Mouse (Mus musculus): ENCODE results near the gene Epop. TPM values are rescaled to one million over a fixed set of nuclear protein-coding genes. Genes with fewer than 3 reads are reported as not detected.

The Epop gene
- polyA plus RNA-seq (2015; fragmentation: Nextera tagmentation; extraction: Ambion mirVana): 3.5 and 4.1 TPM in 2 replicates

DNA sequence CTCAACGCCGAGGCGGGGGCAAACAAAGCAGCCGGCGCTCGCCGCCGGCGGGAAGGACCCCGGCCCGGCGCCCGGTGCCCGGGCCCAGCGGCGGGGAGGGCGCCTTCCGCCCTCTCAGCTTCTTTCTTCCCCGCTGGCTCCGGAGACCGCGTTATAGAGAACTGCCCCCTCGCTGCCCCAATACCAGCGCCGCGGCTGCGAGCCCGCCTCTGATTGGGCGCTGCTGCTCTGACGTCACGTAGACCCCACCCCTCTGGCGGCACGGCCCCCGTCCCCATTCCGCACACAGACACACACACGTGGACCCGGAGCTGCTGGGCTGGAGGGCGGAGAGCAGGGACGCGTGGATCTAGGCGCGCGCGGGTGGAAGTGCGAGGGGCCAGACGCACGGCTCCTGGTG lies at the start of gene Epop:
Gene Epop (minus strand): TSS at position 127 of the 400 bp plus-strand sequence.
- WGBS: 0% methylated on average over 21 of the region's 47 CpGs
- ATAC-seq (peak; percentile 92), DNase-seq (ENCODE audit: low spot score) (peak; percentile 90)
- H3K36me3 ChIP-seq (ENCODE audit: insufficient read depth, low read length): no peaks in the 10 kb centered on the region
- peak within 1 kb of the TSS; percentile 92 for H3K4me2 ChIP-seq (replicated peaks; ENCODE audit: low read depth, low read length)
- TF ChIP-seq EP300 (IDR thresholded peaks at IDR 0.05) (no peak), CTCF (IDR thresholded peaks at IDR 0.05) (0 out of 2 replicates have a peak, but pooled peaks have one; percentile 5)
- no peak within 1 kb of the TSS for H3K27ac ChIP-seq (ENCODE audit: low read length)
- peak within 1 kb of the TSS; percentile 57 for H3K4me3 ChIP-seq (ENCODE audit: low read depth, low read length)
- peaks cover 7% of the 10 kb centered on the region for H3K4me1 ChIP-seq (ENCODE audit: insufficient read depth, low read depth, low read length)
- H3K9ac ChIP-seq (replicated peaks; ENCODE audit: low read depth): peak within 1 kb of the TSS; percentile 36; the same call in 1 of the 2 replicates
- no peaks in the 10 kb centered on the region for H3K9me3 ChIP-seq (ENCODE audit: low read length)
- peaks cover 55% of the 10 kb centered on the region; the same call in 1 of the 2 replicates for H3K27me3 ChIP-seq (replicated peaks; ENCODE audit: insufficient read depth, low read length)

DNA sequence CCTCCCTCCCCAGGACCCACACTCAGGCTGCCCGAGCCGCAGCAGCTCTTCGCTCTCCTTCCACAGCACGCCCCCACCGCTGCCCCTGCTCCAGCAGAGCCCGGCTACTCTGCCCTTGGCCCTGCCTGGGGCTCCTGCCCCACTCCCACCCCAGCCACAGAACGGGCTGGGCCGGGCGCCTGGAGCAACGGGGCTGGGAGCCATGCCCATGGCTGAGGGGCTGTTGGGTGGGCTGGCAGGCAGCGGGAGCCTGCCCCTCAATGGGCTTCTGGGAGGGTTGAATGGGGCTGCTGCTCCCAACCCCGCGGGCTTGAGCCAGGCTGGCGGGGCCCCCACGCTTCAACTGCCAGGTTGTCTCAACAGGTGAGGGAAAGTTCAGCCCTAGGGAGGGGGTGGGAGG lies 48.8 kb upstream of the Epop start:
- Histone ChIP-seq H3K4me2 (replicated peaks; ENCODE audit: low read depth, low read length) (no peak overlapping the region), H3K36me3 (ENCODE audit: insufficient read depth, low read length) (peaks cover 22% of the 10 kb centered on the region), H3K4me3 (ENCODE audit: low read depth, low read length) (no peak overlapping the region), H3K27me3 (replicated peaks; ENCODE audit: insufficient read depth, low read length) (no peaks in the 10 kb centered on the region), H3K4me1 (ENCODE audit: insufficient read depth, low read depth, low read length) (0 out of 2 replicates have a peak, but pooled peaks cover 11% of the 10 kb centered on the region), H3K27ac (ENCODE audit: low read length) (no peak overlapping the region), H3K9me3 (ENCODE audit: low read length) (no peaks in the 10 kb centered on the region), H3K9ac (replicated peaks; ENCODE audit: low read depth) (no peak overlapping the region)
- no peak for DNase-seq (ENCODE audit: low spot score)
- 76% methylated on average over 12 of the region's 15 CpGs for WGBS
- TF ChIP-seq CTCF (IDR thresholded peaks at IDR 0.05) (no peak), EP300 (IDR thresholded peaks at IDR 0.05) (no peak)
- no peak for ATAC-seq

DNA sequence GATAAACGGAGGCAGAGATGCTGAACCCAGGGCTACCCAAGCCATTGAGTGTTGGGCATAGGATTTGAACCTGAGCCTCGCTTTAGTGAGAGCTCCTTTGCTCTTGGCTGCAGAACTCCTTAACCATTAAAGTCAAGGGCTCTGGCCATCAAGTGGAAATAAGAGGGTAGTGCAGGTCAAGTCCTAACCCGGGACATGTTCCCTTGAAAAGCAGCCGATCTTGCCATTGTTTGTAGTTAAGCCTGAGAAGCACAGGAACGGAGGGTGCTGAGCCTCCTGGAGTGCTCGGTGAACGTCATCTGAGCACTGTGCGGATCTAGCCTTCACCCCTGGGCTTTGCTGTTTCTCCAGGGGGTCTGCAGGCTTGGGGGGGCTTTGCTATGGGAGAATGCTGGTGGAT lies 48.3 kb upstream of the Epop start:
- H3K4me3 ChIP-seq (ENCODE audit: low read depth, low read length): no peak overlapping the region
- H3K27ac ChIP-seq (ENCODE audit: low read length): no peak overlapping the region
- H3K27me3 ChIP-seq (replicated peaks; ENCODE audit: insufficient read depth, low read length): no peaks in the 10 kb centered on the region
- 0 out of 2 replicates have a peak, but pooled peaks cover 11% of the 10 kb centered on the region for H3K4me1 ChIP-seq (ENCODE audit: insufficient read depth, low read depth, low read length)
- WGBS: 56% methylated on average over 8 of the region's 8 CpGs
- H3K9me3 ChIP-seq (ENCODE audit: low read length): no peaks in the 10 kb centered on the region
- DNase-seq (ENCODE audit: low spot score) (peak; percentile 72), ATAC-seq (peak; percentile 17)
- no peak overlapping the region for H3K9ac ChIP-seq (replicated peaks; ENCODE audit: low read depth)
- TF ChIP-seq CTCF (IDR thresholded peaks at IDR 0.05): peak; percentile 50
- no peak for TF ChIP-seq EP300 (IDR thresholded peaks at IDR 0.05)
- no peak overlapping the region for H3K4me2 ChIP-seq (replicated peaks; ENCODE audit: low read depth, low read length)
- H3K36me3 ChIP-seq (ENCODE audit: insufficient read depth, low read length): peaks cover 22% of the 10 kb centered on the region

- Histone ChIP-seq H3K4me3 (ENCODE audit: low read depth, low read length) (no peak overlapping the region), H3K9ac (replicated peaks; ENCODE audit: low read depth) (no peak overlapping the region), H3K9me3 (ENCODE audit: low read length) (no peaks in the 10 kb centered on the region), H3K4me2 (replicated peaks; ENCODE audit: low read depth, low read length) (no peak overlapping the region), H3K4me1 (ENCODE audit: insufficient read depth, low read depth, low read length) (0 out of 2 replicates have a peak, but pooled peaks cover 11% of the 10 kb centered on the region), H3K36me3 (ENCODE audit: insufficient read depth, low read length) (peaks cover 22% of the 10 kb centered on the region), H3K27me3 (replicated peaks; ENCODE audit: insufficient read depth, low read length) (no peaks in the 10 kb centered on the region), H3K27ac (ENCODE audit: low read length) (peak overlapping the region; percentile 11; the same call in 1 of the 2 replicates)
- ATAC-seq (no peak), DNase-seq (ENCODE audit: low spot score) (peak; percentile 6)
- no peak for TF ChIP-seq CTCF (IDR thresholded peaks at IDR 0.05)
- no peak for TF ChIP-seq EP300 (IDR thresholded peaks at IDR 0.05)
- 48% methylated on average over 15 of the region's 15 CpGs for WGBS
Observed at GRCm38 (mm10) chr11:97677381-97677780, 47.9 kb upstream of the Epop start.

DNA sequence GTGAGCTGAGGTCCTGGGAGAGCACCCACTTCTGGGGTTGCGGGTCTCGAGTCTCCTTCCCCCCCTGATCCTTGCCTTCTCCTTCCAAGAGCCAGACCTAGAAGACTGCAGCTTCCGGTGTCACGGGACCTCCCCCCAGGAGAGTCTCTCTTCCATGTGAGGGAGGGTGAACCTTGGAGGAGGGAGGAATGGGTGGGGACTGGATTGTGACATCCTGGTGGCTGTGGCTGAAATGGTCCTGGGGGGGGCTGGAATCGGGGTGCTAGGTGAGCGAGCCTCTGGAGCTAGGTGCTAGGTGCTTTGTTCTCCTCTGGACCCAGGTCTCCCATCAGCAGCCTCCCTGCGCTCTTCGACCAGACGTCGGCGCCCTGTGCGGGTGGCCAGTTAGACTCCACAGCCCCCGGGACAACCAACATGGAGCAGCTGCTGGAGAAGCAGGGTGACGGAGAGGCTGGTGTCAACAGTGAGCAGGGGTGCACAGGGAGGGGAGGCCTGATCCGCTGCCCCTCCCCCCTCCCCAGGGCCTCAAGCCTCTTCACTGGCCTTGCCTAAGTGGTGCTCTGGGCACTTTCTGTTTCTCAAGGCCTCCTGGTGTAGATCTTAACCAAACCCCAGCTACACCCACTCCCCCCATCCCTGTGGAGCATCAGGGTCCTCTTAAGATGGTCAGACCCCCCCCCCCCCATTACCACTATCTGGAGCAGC lies 46.7 kb upstream of the Epop start:
- WGBS: 68% methylated on average over 14 of the region's 15 CpGs
- peak; percentile 58 for DNase-seq (ENCODE audit: low spot score)
- Histone ChIP-seq H3K9ac (replicated peaks; ENCODE audit: low read depth) (no peak overlapping the region), H3K27me3 (replicated peaks; ENCODE audit: insufficient read depth, low read length) (no peaks in the 10 kb centered on the region), H3K9me3 (ENCODE audit: low read length) (no peaks in the 10 kb centered on the region), H3K36me3 (ENCODE audit: insufficient read depth, low read length) (peaks cover 22% of the 10 kb centered on the region), H3K4me1 (ENCODE audit: insufficient read depth, low read depth, low read length) (0 out of 2 replicates have a peak, but pooled peaks cover 6% of the 10 kb centered on the region), H3K4me3 (ENCODE audit: low read depth, low read length) (no peak overlapping the region), H3K27ac (ENCODE audit: low read length) (peak overlapping the region; percentile 51), H3K4me2 (replicated peaks; ENCODE audit: low read depth, low read length) (no peak overlapping the region)
- TF ChIP-seq CTCF (IDR thresholded peaks at IDR 0.05) (no peak), EP300 (IDR thresholded peaks at IDR 0.05) (no peak)
- ATAC-seq: peak; percentile 70

DNA sequence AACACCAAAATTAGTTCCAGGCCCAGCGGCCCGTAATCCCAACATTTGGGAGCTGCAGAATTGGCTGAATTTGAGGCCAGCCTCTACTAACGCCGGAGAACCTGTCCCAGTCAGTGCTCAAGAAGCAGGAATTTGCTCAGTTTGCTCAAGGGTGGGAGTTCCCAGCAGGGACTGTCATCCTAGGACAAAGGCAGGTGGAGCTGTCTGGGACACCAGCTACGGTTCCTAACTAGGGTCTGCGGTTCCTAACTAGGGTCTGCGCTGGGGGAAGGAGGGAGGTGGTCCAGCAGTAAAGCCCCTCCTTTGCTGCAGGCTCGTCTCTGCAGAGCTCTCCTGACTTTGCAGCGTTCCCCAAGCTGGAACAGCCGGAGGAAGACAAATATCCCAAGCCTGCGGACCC lies 43.6 kb upstream of the Epop start:
- no peak for TF ChIP-seq EP300 (IDR thresholded peaks at IDR 0.05)
- TF ChIP-seq CTCF (IDR thresholded peaks at IDR 0.05): no peak
- H3K27me3 ChIP-seq (replicated peaks; ENCODE audit: insufficient read depth, low read length): no peaks in the 10 kb centered on the region
- no peak overlapping the region for H3K9ac ChIP-seq (replicated peaks; ENCODE audit: low read depth)
- DNase-seq (ENCODE audit: low spot score): no peak
- H3K4me3 ChIP-seq (ENCODE audit: low read depth, low read length): no peak overlapping the region
- H3K36me3 ChIP-seq (ENCODE audit: insufficient read depth, low read length): peaks cover 22% of the 10 kb centered on the region
- no peak overlapping the region for H3K4me2 ChIP-seq (replicated peaks; ENCODE audit: low read depth, low read length)
- H3K27ac ChIP-seq (ENCODE audit: low read length): no peak overlapping the region
- no peaks in the 10 kb centered on the region for H3K9me3 ChIP-seq (ENCODE audit: low read length)
- H3K4me1 ChIP-seq (ENCODE audit: insufficient read depth, low read depth, low read length): peaks cover 9% of the 10 kb centered on the region; the same call in 1 of the 2 replicates
- 72% methylated on average over 11 of the region's 11 CpGs for WGBS
- no peak for ATAC-seq
